Mouse (Mus musculus): ENCODE results near the gene Vax1. TPM values are rescaled to one million over a fixed set of nuclear protein-coding genes. Genes with fewer than 3 reads are reported as not detected.

Gene Vax1
- total RNA-seq, 4 experiments from 2014 or later: not detected

Other genes with a start within 250 kb of the Vax1 start
- gene Eno4, start 226.6 kb downstream of the Vax1 start, total RNA-seq (2022): under 1 TPM; 0.24 to 0.71 (median 0.29) TPM
- 100 to 1,000 TPM in 3 of 4 experiments, 10 to 100 TPM in 1; 90.2 to 190 (median 131) TPM for gene Hspa12a, start 226.4 kb downstream of the Vax1 start, total RNA-seq (2022)
- 10 to 100 TPM; 18.8 to 31.5 (median 25.7) TPM for gene Shtn1, start 94.0 kb downstream of the Vax1 start, total RNA-seq (2022)
- gene Kcnk18, start 49.2 kb upstream of the Vax1 start, total RNA-seq (2022): not detected
- gene Slc18a2, start 90.8 kb upstream of the Vax1 start, total RNA-seq (2022): 10 to 100 TPM; 15.3 to 29.0 (median 22.7) TPM
- gene Rps12-ps3, start 152.2 kb upstream of the Vax1 start, total RNA-seq (2022): 100 to 1,000 TPM; 398 to 666 (median 560) TPM
- gene Pdzd8, start 175.7 kb upstream of the Vax1 start, total RNA-seq (2022): 10 to 100 TPM; 31.1 to 37.7 (median 35.6) TPM